Mouse (Mus musculus): ENCODE results near the gene Ppp1r15b. TPM values are rescaled to one million over a fixed set of nuclear protein-coding genes. Genes with fewer than 3 reads are reported as not detected.

Gene Ppp1r15b
- polyA plus RNA-seq, 1 experiment from 2014 or later: 34.8 TPM

GRCm38 (mm10) chr1:133183141-133183925 is 52.4 kb downstream of the Ppp1r15b start:
- no peaks in the 10 kb centered on the region for H3K36me3 ChIP-seq (ENCODE audit: poor library complexity, severe bottlenecking)
- no peaks in the 10 kb centered on the region for H3K9me3 ChIP-seq (replicated peaks)
- H3K4me2 ChIP-seq: peak overlapping the region; percentile 82
- H3K4me1 ChIP-seq: peaks cover 67% of the 10 kb centered on the region
- H3K4me3 ChIP-seq: peak overlapping the region; percentile 61
- peak; percentile 39 for ATAC-seq
- peak overlapping the region; percentile 99 for H3K27ac ChIP-seq
- 1% methylated on average over 16 of the region's 16 CpGs for WGBS
- peaks cover 5% of the 10 kb centered on the region; the same call in 1 of the 2 replicates for H3K27me3 ChIP-seq
- H3K9ac ChIP-seq: peak overlapping the region; percentile 82

GRCm38 (mm10) chr1:133187948-133188680 is 57.2 kb downstream of the Ppp1r15b start:
- Histone ChIP-seq H3K9me3 (replicated peaks) (peaks cover 4% of the 10 kb centered on the region; the same call in 1 of the 2 replicates), H3K4me3 (no peak overlapping the region), H3K4me1 (peaks cover 59% of the 10 kb centered on the region), H3K27ac (peak overlapping the region; percentile 91), H3K4me2 (peak overlapping the region; percentile 37), H3K36me3 (ENCODE audit: poor library complexity, severe bottlenecking) (peaks cover 7% of the 10 kb centered on the region), H3K9ac (peak overlapping the region; percentile 21), H3K27me3 (peaks cover 20% of the 10 kb centered on the region)
- peak; percentile 87 for ATAC-seq
- 3% methylated on average over 4 of the region's 4 CpGs for WGBS

- peak overlapping the region; percentile 37; the same call in 1 of the 2 replicates for H3K4me2 ChIP-seq
- ATAC-seq: no peak; the same call in 1 of the 2 replicates
Measured at GRCm38 (mm10) chr1:133188719-133189118, 57.8 kb downstream of the Ppp1r15b start.

More at GRCm38 (mm10) chr1:133188719-133189118, 57.8 kb downstream of the Ppp1r15b start:
- Histone ChIP-seq H3K9me3 (replicated peaks) (peaks cover 4% of the 10 kb centered on the region; the same call in 1 of the 2 replicates), H3K36me3 (ENCODE audit: poor library complexity, severe bottlenecking) (peaks cover 7% of the 10 kb centered on the region), H3K27me3 (peaks cover 27% of the 10 kb centered on the region), H3K4me3 (no peak overlapping the region), H3K27ac (peak overlapping the region; percentile 91), H3K9ac (no peak overlapping the region), H3K4me1 (peaks cover 53% of the 10 kb centered on the region)
- 83% methylated on average over 8 of the region's 8 CpGs for WGBS

Other genes starting within 250 kb of the Ppp1r15b start
- gene Mdm4, start 100.6 kb upstream of the Ppp1r15b start, polyA plus RNA-seq (2015; fragmentation: Nextera tagmentation; extraction: Ambion mirVana): 44.8 and 46.3 TPM in 2 replicates
- 15.5 and 15.9 TPM in 2 replicates for gene Pik3c2b, start 85.5 kb upstream of the Ppp1r15b start, polyA plus RNA-seq (2015; fragmentation: Nextera tagmentation; extraction: Ambion mirVana)
- gene Plekha6, start 33.1 kb downstream of the Ppp1r15b start, polyA plus RNA-seq (2015; fragmentation: Nextera tagmentation; extraction: Ambion mirVana): 13.5 and 14.9 TPM in 2 replicates
- gene Golt1a, start 178.7 kb downstream of the Ppp1r15b start, polyA plus RNA-seq (2015; fragmentation: Nextera tagmentation; extraction: Ambion mirVana): not detected in 2 replicates
- not detected in 2 replicates for gene Kiss1, start 190.7 kb downstream of the Ppp1r15b start, polyA plus RNA-seq (2015; fragmentation: Nextera tagmentation; extraction: Ambion mirVana)
- not detected in 2 replicates for gene Ren1, start 219.4 kb downstream of the Ppp1r15b start, polyA plus RNA-seq (2015; fragmentation: Nextera tagmentation; extraction: Ambion mirVana)
- gene Etnk2, start 232.4 kb downstream of the Ppp1r15b start, polyA plus RNA-seq (2015; fragmentation: Nextera tagmentation; extraction: Ambion mirVana): 2.9 TPM in 2 replicates

Data from forebrain, embryonic 13.5 days (tissue).